Mouse (Mus musculus): ENCODE results near the gene Tmem131l.

- TF ChIP-seq CTCF (IDR thresholded peaks at IDR 0.05; ENCODE audit: low read depth, low read length): no peak
- TF ChIP-seq POLR2A (IDR thresholded peaks at IDR 0.05; ENCODE audit: borderline replicate concordance, low read depth, low read length): no peak
Measured at GRCm38 (mm10) chr3:83994217-83994839, 45.6 kb downstream of the Tmem131l start.
